Mouse (Mus musculus): ENCODE data around the gene Hmgb1. TPM values are rescaled to one million over a fixed set of nuclear protein-coding genes. Genes with fewer than 3 reads are reported as not detected.

The Hmgb1 gene
- polyA plus RNA-seq, 1 experiment from 2014 or later, result 2,416 TPM

- no peak for DNase-seq (ENCODE audit: low spot score)
- 76% methylated on average over 5 of the region's 5 CpGs for WGBS
- H3K9ac ChIP-seq (ENCODE audit: low read length), result no peak overlapping the region
- H3K27ac ChIP-seq (replicated peaks; ENCODE audit: low read depth, low read length), result no peak overlapping the region
- H3K27me3 ChIP-seq (ENCODE audit: control insufficient read depth, insufficient read depth, low read length), result no peaks in the 10 kb centered on the region
- H3K4me3 ChIP-seq (ENCODE audit: low read depth, low read length), result no peak overlapping the region
- H3K4me1 ChIP-seq (ENCODE audit: control insufficient read depth, insufficient read depth, low read length), result peaks cover 13% of the 10 kb centered on the region
- no peak overlapping the region for H3K4me2 ChIP-seq (ENCODE audit: low read depth, severe bottlenecking)
- no peaks in the 10 kb centered on the region for H3K9me3 ChIP-seq (ENCODE audit: control insufficient read depth, low read length)
- no peaks in the 10 kb centered on the region for H3K36me3 ChIP-seq (ENCODE audit: control insufficient read depth, insufficient read depth, low read length)
- ATAC-seq (ENCODE audit: insufficient number of reproducible peaks, low FRiP score, low TSS enrichment, low read depth), result no peak
Measured at GRCm38 (mm10) chr5:149182186-149182870, 2.0 kb downstream of the Hmgb1 start.

- H3K9ac ChIP-seq (ENCODE audit: low read length), result no peak overlapping the region
- H3K27me3 ChIP-seq (ENCODE audit: control insufficient read depth, insufficient read depth, low read length), result no peaks in the 10 kb centered on the region
- H3K27ac ChIP-seq (replicated peaks; ENCODE audit: low read depth, low read length), result no peak overlapping the region
- no peaks in the 10 kb centered on the region for H3K36me3 ChIP-seq (ENCODE audit: control insufficient read depth, insufficient read depth, low read length)
- no peaks in the 10 kb centered on the region for H3K9me3 ChIP-seq (ENCODE audit: control insufficient read depth, low read length)
- H3K4me2 ChIP-seq (ENCODE audit: low read depth, severe bottlenecking), result no peak overlapping the region
- DNase-seq (ENCODE audit: low spot score) (no peak), ATAC-seq (ENCODE audit: insufficient number of reproducible peaks, low FRiP score, low TSS enrichment, low read depth) (no peak)
- no peaks in the 10 kb centered on the region for H3K4me1 ChIP-seq (ENCODE audit: control insufficient read depth, insufficient read depth, low read length)
- 84% methylated on average over 3 of the region's 3 CpGs for WGBS
- no peak overlapping the region for H3K4me3 ChIP-seq (ENCODE audit: low read depth, low read length)
Measured at GRCm38 (mm10) chr5:149179826-149180225, 4.5 kb downstream of the Hmgb1 start.

DNA sequence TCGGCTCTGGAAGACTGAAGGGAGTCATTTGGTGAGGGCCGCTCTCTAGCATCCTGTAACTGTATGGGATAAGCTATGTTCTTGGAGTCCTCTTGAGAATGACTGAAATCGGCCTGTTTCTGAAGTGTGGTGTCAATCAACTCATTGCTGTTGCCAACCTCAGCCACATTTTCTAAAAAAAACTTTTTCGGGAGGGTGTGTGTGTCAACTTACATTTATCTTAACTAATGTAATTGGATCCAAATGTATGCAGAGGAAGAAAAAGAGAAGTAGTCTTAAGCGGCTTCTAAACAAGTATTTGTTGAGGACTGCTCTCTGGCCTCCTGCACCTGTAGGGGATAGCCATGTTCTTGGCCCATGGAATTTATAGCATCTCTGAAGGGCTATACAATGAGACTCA lies 6.2 kb downstream of the Hmgb1 start:
- H3K4me3 ChIP-seq (ENCODE audit: low read depth, low read length), result no peak overlapping the region
- H3K27ac ChIP-seq (replicated peaks; ENCODE audit: low read depth, low read length), result no peak overlapping the region
- WGBS, result 72% methylated on average over 5 of the region's 5 CpGs
- ATAC-seq (ENCODE audit: insufficient number of reproducible peaks, low FRiP score, low TSS enrichment, low read depth) (no peak), DNase-seq (ENCODE audit: low spot score) (no peak)
- H3K27me3 ChIP-seq (ENCODE audit: control insufficient read depth, insufficient read depth, low read length), result no peaks in the 10 kb centered on the region
- H3K9ac ChIP-seq (ENCODE audit: low read length), result no peak overlapping the region
- no peak overlapping the region for H3K4me2 ChIP-seq (ENCODE audit: low read depth, severe bottlenecking)
- H3K4me1 ChIP-seq (ENCODE audit: control insufficient read depth, insufficient read depth, low read length), result no peaks in the 10 kb centered on the region
- H3K9me3 ChIP-seq (ENCODE audit: control insufficient read depth, low read length), result no peaks in the 10 kb centered on the region
- H3K36me3 ChIP-seq (ENCODE audit: control insufficient read depth, insufficient read depth, low read length), result no peaks in the 10 kb centered on the region

GRCm38 (mm10) chr5:149175736-149176135 lies 8.6 kb downstream of the Hmgb1 start:
- H3K4me2 ChIP-seq (ENCODE audit: low read depth, severe bottlenecking), result no peak overlapping the region
- no peak for DNase-seq (ENCODE audit: low spot score)
- no peaks in the 10 kb centered on the region for H3K4me1 ChIP-seq (ENCODE audit: control insufficient read depth, insufficient read depth, low read length)
- no peaks in the 10 kb centered on the region for H3K9me3 ChIP-seq (ENCODE audit: control insufficient read depth, low read length)
- H3K36me3 ChIP-seq (ENCODE audit: control insufficient read depth, insufficient read depth, low read length), result no peaks in the 10 kb centered on the region
- 91% methylated on average over 6 of the region's 6 CpGs for WGBS
- no peak for ATAC-seq (ENCODE audit: insufficient number of reproducible peaks, low FRiP score, low TSS enrichment, low read depth)
- no peak overlapping the region for H3K9ac ChIP-seq (ENCODE audit: low read length)
- no peaks in the 10 kb centered on the region for H3K27me3 ChIP-seq (ENCODE audit: control insufficient read depth, insufficient read depth, low read length)
- H3K4me3 ChIP-seq (ENCODE audit: low read depth, low read length), result no peak overlapping the region
- no peak overlapping the region for H3K27ac ChIP-seq (replicated peaks; ENCODE audit: low read depth, low read length)

GRCm38 (mm10) chr5:149174527-149174926 lies 9.8 kb downstream of the Hmgb1 start:
- no peak overlapping the region for H3K9ac ChIP-seq (ENCODE audit: low read length)
- no peak for DNase-seq (ENCODE audit: low spot score)
- no peak overlapping the region for H3K4me2 ChIP-seq (ENCODE audit: low read depth, severe bottlenecking)
- H3K9me3 ChIP-seq (ENCODE audit: control insufficient read depth, low read length), result no peaks in the 10 kb centered on the region
- WGBS, result 82% methylated on average over 7 of the region's 7 CpGs
- H3K27ac ChIP-seq (replicated peaks; ENCODE audit: low read depth, low read length), result no peak overlapping the region
- H3K36me3 ChIP-seq (ENCODE audit: control insufficient read depth, insufficient read depth, low read length), result no peaks in the 10 kb centered on the region
- no peaks in the 10 kb centered on the region for H3K4me1 ChIP-seq (ENCODE audit: control insufficient read depth, insufficient read depth, low read length)
- no peak overlapping the region for H3K4me3 ChIP-seq (ENCODE audit: low read depth, low read length)
- no peaks in the 10 kb centered on the region for H3K27me3 ChIP-seq (ENCODE audit: control insufficient read depth, insufficient read depth, low read length)
- ATAC-seq (ENCODE audit: insufficient number of reproducible peaks, low FRiP score, low TSS enrichment, low read depth), result no peak

DNA sequence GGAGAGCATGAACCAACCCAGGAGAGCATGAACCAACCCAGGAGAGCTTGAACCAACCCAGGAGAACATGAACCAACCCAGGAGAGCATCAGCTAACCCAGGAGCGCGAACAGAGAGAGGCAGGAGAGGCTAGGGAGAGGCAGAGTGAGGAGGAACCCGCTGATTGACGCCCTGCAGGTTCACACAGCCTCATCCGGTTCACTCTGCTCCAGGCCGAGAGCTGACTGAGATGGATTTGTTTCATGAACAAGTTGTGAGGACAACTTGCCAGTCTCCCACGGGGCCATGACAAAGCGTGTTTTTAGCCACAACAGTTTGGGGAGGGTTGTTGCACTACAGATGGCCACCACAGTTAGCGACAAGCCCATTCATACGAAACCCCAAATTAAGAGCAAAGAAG lies 12.0 kb downstream of the Hmgb1 start:
- DNase-seq (ENCODE audit: low spot score) (no peak), ATAC-seq (ENCODE audit: insufficient number of reproducible peaks, low FRiP score, low TSS enrichment, low read depth) (no peak)
- no peak overlapping the region for H3K27ac ChIP-seq (replicated peaks; ENCODE audit: low read depth, low read length)
- H3K36me3 ChIP-seq (ENCODE audit: control insufficient read depth, insufficient read depth, low read length), result no peaks in the 10 kb centered on the region
- WGBS, result 79% methylated on average over 10 of the region's 10 CpGs
- H3K27me3 ChIP-seq (ENCODE audit: control insufficient read depth, insufficient read depth, low read length), result no peaks in the 10 kb centered on the region
- no peak overlapping the region for H3K4me2 ChIP-seq (ENCODE audit: low read depth, severe bottlenecking)
- H3K4me1 ChIP-seq (ENCODE audit: control insufficient read depth, insufficient read depth, low read length), result no peaks in the 10 kb centered on the region
- H3K4me3 ChIP-seq (ENCODE audit: low read depth, low read length), result no peak overlapping the region
- H3K9me3 ChIP-seq (ENCODE audit: control insufficient read depth, low read length), result no peaks in the 10 kb centered on the region
- H3K9ac ChIP-seq (ENCODE audit: low read length), result no peak overlapping the region

- Histone ChIP-seq H3K4me2 (ENCODE audit: low read depth, severe bottlenecking) (no peak overlapping the region), H3K4me3 (ENCODE audit: low read depth, low read length) (no peak overlapping the region), H3K27ac (replicated peaks; ENCODE audit: low read depth, low read length) (no peak overlapping the region), H3K36me3 (ENCODE audit: control insufficient read depth, insufficient read depth, low read length) (no peaks in the 10 kb centered on the region), H3K9ac (ENCODE audit: low read length) (no peak overlapping the region), H3K27me3 (ENCODE audit: control insufficient read depth, insufficient read depth, low read length) (no peaks in the 10 kb centered on the region), H3K4me1 (ENCODE audit: control insufficient read depth, insufficient read depth, low read length) (no peaks in the 10 kb centered on the region), H3K9me3 (ENCODE audit: control insufficient read depth, low read length) (no peaks in the 10 kb centered on the region)
- 52% methylated on average over 8 of the region's 8 CpGs for WGBS
- ATAC-seq (ENCODE audit: insufficient number of reproducible peaks, low FRiP score, low TSS enrichment, low read depth) (no peak), DNase-seq (ENCODE audit: low spot score) (no peak)
Measured at GRCm38 (mm10) chr5:149170841-149171588, 13.3 kb downstream of the Hmgb1 start.

DNA sequence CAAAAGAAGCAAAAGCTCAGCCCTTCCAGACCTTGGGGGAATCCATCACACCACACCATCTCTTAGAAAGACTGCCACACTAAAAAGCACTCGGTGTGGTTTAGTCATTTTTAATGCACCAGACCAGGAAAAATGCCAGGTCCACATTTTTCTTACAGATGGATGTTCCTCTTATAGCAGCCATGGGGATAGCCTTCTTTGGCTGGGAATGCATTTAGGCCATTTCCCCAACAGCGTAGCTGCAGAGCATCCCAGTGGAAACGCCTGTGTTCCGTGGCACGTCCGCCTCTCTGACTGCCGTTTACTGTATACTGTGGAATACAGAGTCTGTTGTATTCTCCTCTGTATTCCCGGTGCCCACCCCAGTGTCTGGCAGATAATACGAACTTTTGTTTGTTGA lies 15.5 kb downstream of the Hmgb1 start:
- DNase-seq (ENCODE audit: low spot score), result no peak
- WGBS, result 90% methylated on average over 9 of the region's 9 CpGs
- Histone ChIP-seq H3K4me2 (ENCODE audit: low read depth, severe bottlenecking) (no peak overlapping the region), H3K4me1 (ENCODE audit: control insufficient read depth, insufficient read depth, low read length) (no peaks in the 10 kb centered on the region), H3K9me3 (ENCODE audit: control insufficient read depth, low read length) (no peaks in the 10 kb centered on the region), H3K9ac (ENCODE audit: low read length) (no peak overlapping the region), H3K27me3 (ENCODE audit: control insufficient read depth, insufficient read depth, low read length) (no peaks in the 10 kb centered on the region), H3K4me3 (ENCODE audit: low read depth, low read length) (no peak overlapping the region), H3K27ac (replicated peaks; ENCODE audit: low read depth, low read length) (no peak overlapping the region), H3K36me3 (ENCODE audit: control insufficient read depth, insufficient read depth, low read length) (no peaks in the 10 kb centered on the region)
- no peak for ATAC-seq (ENCODE audit: insufficient number of reproducible peaks, low FRiP score, low TSS enrichment, low read depth)

Measured in limb, embryonic 11.5 days (tissue).